ENCODE assay signal across 20 mouse cellular contexts in genomic region chr6:28635092-28635491, GRCm38 (mm10).
"Had no signal": no experiment of that assay in that cellular context is flagged by ENCODE, and none has a peak within 500 bp of the region (broad histone marks: within the 10 kb centered on the region; RNA-seq: fewer than 3 reads in every experiment).

No protein-coding gene starts in this region.

- H3K36me3 ChIP-seq: limb, embryonic 12.5 days; limb, embryonic 15.5 days; lung, embryonic 15.5 days; midbrain, embryonic 10.5 days; midbrain, embryonic 15.5 days; neural tube, embryonic 12.5 days; neural tube, embryonic 15.5 days; stomach, embryonic 15.5 days had no signal

- H3K4me2 ChIP-seq: limb, embryonic 12.5 days; limb, embryonic 15.5 days; lung, embryonic 15.5 days; midbrain, embryonic 15.5 days; neural tube, embryonic 12.5 days; neural tube, embryonic 15.5 days; stomach, embryonic 15.5 days had no signal

- ATAC-seq: intestine, postnatal 0 days; midbrain, embryonic 15.5 days had no signal

- H3K27me3 ChIP-seq: limb, embryonic 12.5 days; limb, embryonic 15.5 days; lung, embryonic 15.5 days; megakaryocyte, embryonic 14.5 days; midbrain, embryonic 15.5 days; neural tube, embryonic 12.5 days; neural tube, embryonic 15.5 days; stomach, embryonic 15.5 days had no signal

- DNase-seq: kidney, adult 2 months; kidney, postnatal 10 days; kidney, postnatal 4 days; left cerebral cortex, postnatal 4 days; lung, postnatal 10 days; lung, postnatal 36 days; right cerebral cortex, adult 18-20 months; right cerebral cortex, postnatal 25 days; spleen, adult 18-20 months; thymus, postnatal 25 days had no signal

- H3K4me3 ChIP-seq: limb, embryonic 12.5 days; limb, embryonic 15.5 days; lung, embryonic 15.5 days; megakaryocyte, embryonic 14.5 days; midbrain, embryonic 10.5 days; midbrain, embryonic 15.5 days; neural tube, embryonic 12.5 days; neural tube, embryonic 15.5 days; stomach, embryonic 15.5 days had no signal

- H3K9ac ChIP-seq: limb, embryonic 12.5 days; limb, embryonic 15.5 days; lung, embryonic 15.5 days; midbrain, embryonic 15.5 days; neural tube, embryonic 12.5 days; neural tube, embryonic 15.5 days; stomach, embryonic 15.5 days had no signal

- H3K27ac ChIP-seq: limb, embryonic 12.5 days; limb, embryonic 15.5 days; lung, embryonic 15.5 days; midbrain, embryonic 10.5 days; midbrain, embryonic 15.5 days; neural tube, embryonic 12.5 days; neural tube, embryonic 15.5 days; stomach, embryonic 15.5 days had no signal

- H3K9me3 ChIP-seq: limb, embryonic 12.5 days; limb, embryonic 15.5 days; lung, embryonic 15.5 days; megakaryocyte, embryonic 14.5 days; midbrain, embryonic 10.5 days; midbrain, embryonic 15.5 days; neural tube, embryonic 12.5 days; neural tube, embryonic 15.5 days; stomach, embryonic 15.5 days had no signal
